Mouse (Mus musculus) adrenal gland, adult 8-10 months (tissue): Measurements from ENCODE around the gene Crebbp. TPM values are rescaled to one million over a fixed set of nuclear protein-coding genes. Genes with fewer than 3 reads are reported as not detected.
"Not testable (repeated sequence)": the region's sequence is repeated elsewhere in the genome, so short reads cannot be mapped to it uniquely, and the experiment has no call there.

Source experiments
- DNase-seq: peaks from one replicate; pipeline ENCODE4 v3.0.0; 2022
- total RNA-seq, 4 experiments: library from RNA; stranded (reverse); gene quantifications; 2 replicates each; pipeline ENCODE4 v1.2.4; 2022

The Crebbp gene
- total RNA-seq, 4 experiments from 2014 or later, result 47.8 to 76.1 (median 57.0) TPM

DNA sequence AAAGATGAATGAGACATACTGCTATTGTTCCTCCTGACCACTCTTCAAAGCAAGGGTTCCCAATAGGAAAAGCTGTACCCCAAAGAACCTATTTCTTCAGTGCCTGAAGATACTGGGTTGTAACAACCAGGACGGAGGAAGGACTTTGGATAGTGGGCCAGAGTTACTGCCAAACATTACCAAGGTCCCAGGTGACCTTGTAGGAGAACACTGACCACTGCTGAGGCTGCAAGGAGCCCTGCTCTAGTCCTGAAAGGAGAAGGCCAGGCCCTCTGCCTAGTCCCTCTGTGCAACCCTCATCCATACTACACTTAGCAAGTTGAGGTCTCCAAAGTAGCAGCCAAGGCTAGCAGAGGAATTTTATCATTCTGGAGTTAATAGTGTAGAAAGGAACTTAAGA lies 60.7 kb downstream of the Crebbp start:
- DNase-seq, result no peak

- no peak for DNase-seq
Measured at GRCm38 (mm10) chr16:4138541-4138940, 75.3 kb downstream of the Crebbp start.

- DNase-seq, result no peak
Measured at GRCm38 (mm10) chr16:4133754-4134153, 80.0 kb downstream of the Crebbp start.

DNA sequence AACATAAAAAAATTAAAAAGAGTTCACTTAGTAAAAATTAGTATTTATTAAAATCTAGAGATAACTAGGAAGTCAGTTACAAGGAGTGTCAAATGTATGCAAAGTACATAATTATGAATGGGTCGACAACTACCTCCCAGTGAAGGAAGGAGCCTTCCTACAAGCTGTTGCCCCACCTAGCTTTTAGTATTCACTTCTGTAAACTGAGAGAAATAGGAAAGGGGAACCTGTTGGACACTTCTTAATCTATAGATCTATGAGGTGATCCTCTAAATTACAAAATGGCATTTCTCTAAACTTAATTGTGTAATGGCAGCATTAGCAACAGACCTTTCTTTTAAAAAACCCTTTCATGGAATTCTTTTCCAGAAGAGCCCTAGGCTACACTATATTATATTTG lies 84.9 kb downstream of the Crebbp start:
- no peak for DNase-seq

GRCm38 (mm10) chr16:4117072-4117471 lies 96.7 kb downstream of the Crebbp start:
- no peak for DNase-seq

GRCm38 (mm10) chr16:4100374-4100773 lies 113.4 kb downstream of the Crebbp start:
- DNase-seq, result no peak

DNA sequence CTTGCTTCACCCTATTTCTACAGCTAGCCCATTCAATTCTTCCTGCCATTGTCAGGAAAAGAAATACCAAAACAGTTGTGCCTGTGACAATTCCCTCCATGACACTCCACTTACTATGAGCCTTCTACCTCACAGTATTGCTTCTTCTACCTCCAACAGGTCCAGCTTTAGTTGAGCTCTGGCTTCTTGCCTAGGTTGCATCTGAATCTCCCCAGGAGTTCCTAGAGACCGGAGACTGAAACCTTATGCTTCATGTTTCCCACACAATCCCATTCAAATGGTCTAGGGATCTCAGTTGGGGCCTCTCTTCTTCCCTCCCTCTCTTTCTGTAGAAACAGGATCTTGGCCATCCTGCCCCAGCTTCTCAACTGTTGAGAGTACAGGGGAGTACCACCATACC lies 116.3 kb downstream of the Crebbp start:
- no peak for DNase-seq

DNA sequence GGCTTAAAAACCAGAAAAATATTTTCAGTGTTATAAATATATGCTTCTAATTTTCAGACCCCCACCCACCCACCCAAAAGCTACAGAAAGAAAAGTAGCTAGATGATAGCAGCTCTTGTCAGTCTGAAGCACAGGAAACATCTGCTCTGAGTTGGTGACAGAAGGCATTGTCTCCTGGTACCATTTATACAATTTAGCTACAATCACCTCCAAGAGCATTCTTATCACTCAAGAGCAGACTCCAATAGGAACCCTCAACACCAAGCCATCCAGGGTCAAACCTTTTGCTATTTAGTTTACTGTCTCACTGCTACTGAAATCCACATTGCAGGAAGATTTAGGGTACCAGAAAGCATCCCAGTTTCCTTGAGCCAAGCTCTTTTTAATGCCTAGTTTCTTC lies 116.9 kb downstream of the Crebbp start:
- no peak for DNase-seq

DNA sequence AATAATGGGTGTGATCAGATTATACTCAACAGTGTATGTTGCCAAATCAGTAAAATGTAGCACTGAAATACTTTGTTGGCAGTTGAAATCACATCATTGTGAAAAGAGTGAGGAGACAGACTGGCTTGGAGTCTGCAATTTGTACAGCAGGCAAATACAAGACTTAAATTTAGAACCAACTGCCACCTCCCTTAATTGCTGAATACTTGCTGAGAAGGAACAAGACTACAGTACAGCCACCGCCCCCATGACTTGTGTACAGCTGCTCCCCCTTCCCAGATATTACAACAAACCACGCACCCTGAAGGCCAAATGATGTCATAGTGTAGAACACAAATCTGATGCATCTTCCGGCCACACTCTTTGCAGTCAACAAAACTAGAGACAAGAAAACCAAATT lies 117.7 kb downstream of the Crebbp start:
- DNase-seq, result no peak

GRCm38 (mm10) chr16:4087214-4087913 lies 126.4 kb downstream of the Crebbp start:
- DNase-seq, result no peak

DNA sequence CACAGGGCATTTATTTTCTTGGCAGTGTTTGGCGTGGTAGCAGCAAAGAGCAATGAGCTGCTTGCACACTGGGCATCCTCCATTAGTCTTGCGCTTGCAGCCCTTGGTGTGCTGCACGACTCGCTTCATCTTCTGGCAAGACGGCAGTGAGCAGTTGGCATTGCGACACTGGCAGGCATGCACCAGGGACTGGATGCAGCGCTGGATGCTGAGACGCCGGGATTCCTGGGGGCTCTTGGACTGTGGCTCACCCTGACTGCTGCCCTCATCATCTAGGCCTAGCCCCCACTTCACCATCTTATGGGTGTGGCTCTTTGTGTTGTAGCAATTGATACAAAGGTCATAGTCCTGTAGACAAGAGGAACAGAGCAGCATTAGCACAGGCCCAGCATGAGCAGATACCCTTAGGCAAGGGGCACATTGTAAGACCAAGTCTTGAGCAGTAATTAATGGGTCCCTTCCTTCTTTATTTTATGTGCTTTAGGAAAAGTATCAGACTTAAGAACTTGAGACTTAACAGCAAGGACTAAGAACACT lies 127.9 kb downstream of the Crebbp start:
- no peak for DNase-seq

- DNase-seq, result no peak
Measured at GRCm38 (mm10) chr16:4085051-4085450, 128.7 kb downstream of the Crebbp start.

DNA sequence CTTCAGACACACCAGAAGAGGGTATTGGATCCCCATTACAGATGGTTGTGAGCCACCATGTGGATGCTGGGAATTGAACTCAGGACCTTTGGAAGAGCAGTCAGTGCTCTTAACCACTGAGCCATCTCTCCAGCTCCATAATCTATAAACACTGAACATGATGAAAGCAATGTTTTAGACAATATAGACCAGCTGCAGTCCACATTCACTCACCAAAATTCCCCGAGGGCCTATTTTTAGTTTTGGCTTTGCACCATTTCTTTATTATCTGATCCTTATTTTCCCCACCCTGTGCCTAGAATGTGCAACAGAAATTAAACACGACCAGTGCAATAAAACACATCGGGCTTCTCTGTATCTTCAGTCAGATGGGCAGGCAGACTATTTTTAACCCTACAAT lies 133.4 kb downstream of the Crebbp start:
- not testable (repeated sequence) for DNase-seq

DNA sequence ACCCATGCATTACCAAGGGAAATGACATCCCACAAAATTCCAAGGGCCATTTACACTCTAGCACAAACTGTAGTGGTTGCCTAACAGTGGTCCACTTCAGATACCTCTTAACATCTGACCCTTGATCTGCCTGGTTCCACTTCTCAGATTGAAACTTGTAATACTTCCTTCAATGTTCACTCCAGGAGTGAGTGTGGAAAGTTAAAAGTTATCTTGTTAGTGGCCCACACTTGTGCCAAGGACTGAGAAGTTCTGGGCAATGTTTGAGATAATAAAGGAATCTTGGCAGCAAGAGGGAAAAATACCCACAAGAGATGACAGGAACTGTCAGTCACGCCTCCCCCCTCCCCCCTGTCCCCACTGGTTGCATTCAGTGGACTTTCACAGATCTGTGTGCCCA lies 134.1 kb downstream of the Crebbp start:
- no peak for DNase-seq

GRCm38 (mm10) chr16:4078302-4078701 lies 135.5 kb downstream of the Crebbp start:
- DNase-seq, result not testable (repeated sequence)

GRCm38 (mm10) chr16:4077384-4078061 lies 136.3 kb downstream of the Crebbp start, which contains the start of gene Trap1:
TSS of gene Trap1 (minus strand) at chr16:4077827.
- peak; percentile 90 for DNase-seq

- DNase-seq, result no peak
Measured at GRCm38 (mm10) chr16:4074836-4075235, 139.0 kb downstream of the Crebbp start.

- DNase-seq, result no peak
Measured at GRCm38 (mm10) chr16:4074297-4074696, 139.5 kb downstream of the Crebbp start.

GRCm38 (mm10) chr16:4068588-4068987 lies 145.2 kb downstream of the Crebbp start:
- no peak for DNase-seq

- DNase-seq, result no peak
Measured at GRCm38 (mm10) chr16:4064945-4065344, 148.9 kb downstream of the Crebbp start.

DNA sequence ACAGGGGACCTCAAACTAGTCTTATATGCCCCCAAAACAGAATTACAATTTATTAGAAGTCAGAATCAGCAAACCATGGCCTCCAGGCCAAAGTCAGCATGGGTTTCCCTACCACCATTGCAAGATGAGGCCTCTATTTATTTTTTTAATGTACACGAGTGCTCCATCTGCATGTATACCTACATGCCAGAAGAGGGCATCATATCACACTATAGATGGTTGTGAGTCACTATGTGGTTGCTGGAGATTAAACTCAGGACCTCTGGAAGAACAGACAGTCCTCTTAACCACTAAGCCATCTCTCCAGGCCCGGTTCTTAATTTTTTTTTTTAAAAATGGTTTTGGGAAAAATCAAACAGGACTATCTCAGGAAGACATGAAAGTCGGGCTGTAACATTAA lies 160.0 kb downstream of the Crebbp start:
- no peak for DNase-seq

DNA sequence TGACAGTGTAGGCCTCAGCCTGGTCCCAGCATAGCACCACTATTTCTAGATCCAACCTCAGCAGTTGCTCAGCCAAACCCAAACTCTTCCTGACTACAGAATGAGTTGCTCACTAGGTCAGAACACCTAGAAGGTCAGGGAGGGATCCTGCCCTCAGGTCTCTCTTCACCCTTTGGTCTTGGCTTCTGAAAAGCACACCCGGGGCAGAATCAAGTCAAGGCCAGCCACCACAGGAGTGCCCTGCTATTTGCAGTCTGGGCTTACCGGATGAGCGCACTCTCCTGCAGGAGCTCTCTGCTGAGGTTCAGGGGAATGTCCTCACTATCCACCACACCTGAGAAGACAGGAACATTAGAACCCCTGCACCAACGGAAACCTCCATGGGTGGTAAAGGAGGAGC lies 161.2 kb downstream of the Crebbp start:
- no peak for DNase-seq

GRCm38 (mm10) chr16:4045524-4045923 lies 168.3 kb downstream of the Crebbp start:
- DNase-seq, result no peak

DNA sequence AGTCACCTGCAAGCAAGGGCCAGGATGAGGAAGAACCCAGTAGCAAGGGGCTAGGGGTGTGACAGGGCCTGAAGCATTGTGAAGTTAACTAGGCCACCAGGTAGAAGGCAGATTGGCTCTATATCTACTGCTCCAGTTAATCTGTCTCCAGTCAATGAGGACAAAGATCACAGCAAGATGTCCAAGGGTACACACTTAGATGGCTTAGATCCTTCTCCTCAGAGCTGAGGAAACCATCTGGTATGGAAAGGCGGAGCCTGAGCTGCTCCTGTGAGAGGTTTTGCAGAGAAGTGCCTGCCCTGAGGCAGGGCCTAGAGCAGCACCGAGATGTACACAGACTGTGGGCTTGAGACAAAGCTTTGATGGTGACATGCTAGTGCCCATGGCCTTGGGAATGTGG lies 169.7 kb downstream of the Crebbp start:
- no peak for DNase-seq
